Mouse (Mus musculus) heart, adult 2 months (tissue): Measurements from ENCODE around the gene Gm42957. TPM values are rescaled to one million over a fixed set of nuclear protein-coding genes. Genes with fewer than 3 reads are reported as not detected.

Source experiments
- DNase-seq, 2 experiments: peaks; one replicate each; pipeline ENCODE4 v3.0.0; 2021
- H3K27ac ChIP-seq: fragments of 200-600 bp; 2 replicates; pipeline ENCODE4 v1.8.1; 2022
- H3K27me3 ChIP-seq: fragments of 200-500 bp; 2 replicates; pipeline ENCODE4 v1.6.1; 2012; ENCODE audit warnings: mild to moderate bottlenecking, low read length, inconsistent platforms, mixed read lengths; ENCODE audit not compliant: control insufficient read depth, insufficient read depth
- H3K36me3 ChIP-seq: fragments of 200-500 bp; 2 replicates; pipeline ENCODE4 v1.6.1; 2012; ENCODE audit warnings: low read length, inconsistent platforms; ENCODE audit not compliant: control insufficient read depth, insufficient read depth
- H3K4me1 ChIP-seq: fragments of 200-500 bp; 2 replicates; pipeline ENCODE4 v1.6.1; 2011; ENCODE audit warnings: low read length; ENCODE audit not compliant: control insufficient read depth, insufficient read depth
- H3K4me3 ChIP-seq: fragments of 200-600 bp; 2 replicates; pipeline ENCODE4 v1.8.1; 2022
- H3K79me2 ChIP-seq: fragments of 200-500 bp; replicated peaks from 2 replicates; pipeline ENCODE4 v1.6.1; 2012; ENCODE audit warnings: mild to moderate bottlenecking, inconsistent platforms, low read length, moderate library complexity, mixed read lengths; ENCODE audit not compliant: control insufficient read depth, insufficient read depth
- H3K9ac ChIP-seq: fragments of 200-500 bp; 2 replicates; pipeline ENCODE4 v1.6.1; 2012; ENCODE audit warnings: low read depth, mild to moderate bottlenecking, control low read depth, inconsistent platforms, low read length, mixed read lengths
- CTCF ChIP-seq: fragments of 200-600 bp; IDR thresholded peaks from 2 replicates; pipeline ENCODE4 v1.8.1; 2022; ENCODE audit warnings: antibody characterized with exemption, mild to moderate bottlenecking, moderate library complexity
- EP300 ChIP-seq: fragments of 200-500 bp; IDR thresholded peaks from 2 replicates; pipeline ENCODE4 v1.6.1; 2011; ENCODE audit warnings: low read depth, low read length, control low read depth; ENCODE audit not compliant: insufficient read depth
- POLR2A ChIP-seq: fragments of 200-500 bp; IDR thresholded peaks from 2 replicates; pipeline ENCODE4 v1.6.1; 2011; ENCODE audit warnings: mild to moderate bottlenecking, low read depth, low read length, control low read depth; ENCODE audit not compliant: insufficient read depth
- WGBS: fragments of 180-500 bp; shearing (Covaris S2); methylation state at CpG from one replicate; pipeline ENCODE4 v1.1.7; 2018; 5-methylcytosine and 5-hydroxymethylcytosine counted together
- intact Hi-C: fragments of 180-260 bp; cut with DNase I; formaldehyde crosslinking; loops from one replicate; pipeline ENCODE4 v1.15.1; 2025
- long read RNA-seq: library from polyadenylated mRNA; stranded (forward); transcript quantifications from one replicate; pipeline ENCODE4 v2.0.0, GENCODE M21; 2021
- polyA plus RNA-seq: library from polyadenylated mRNA; depleted of rRNA; stranded (reverse); fragments of >200 nt; gene quantifications from 2 replicates; pipeline ENCODE4 v1.2.3, GENCODE M21; 2012; rRNA removed
- total RNA-seq, 2 experiments: library from RNA; stranded (reverse); gene quantifications; 2 replicates each; pipeline ENCODE4 v1.2.3; 2021

Gene Gm42957
- total RNA-seq (under 1 TPM in 1 of 2 experiments, not detected in 1; 0.30 TPM), polyA plus RNA-seq (0.04 and 0.15 TPM in 2 replicates)
- long read RNA-seq = 0 reads

- Histone ChIP-seq H3K4me1 (peaks cover 7% of the 10 kb centered on the region), H3K27ac (peak within 1 kb of the TSS; percentile 94), H3K79me2 (peaks cover 1% of the 10 kb centered on the region; the same call in 1 of the 2 replicates), H3K4me3 (peak within 1 kb of the TSS; percentile 95), H3K27me3 (no peaks in the 10 kb centered on the region), H3K36me3 (peaks cover 12% of the 10 kb centered on the region; the same call in 1 of the 2 replicates), H3K9ac (peak within 1 kb of the TSS; percentile 94)
- intact Hi-C loops = no loop called here
- 1% methylated on average over 60 of the region's 60 CpGs for WGBS
- peak; percentile 93 to 96 for DNase-seq
- TF ChIP-seq POLR2A = peak; percentile 75
- TF ChIP-seq EP300 = 0 out of 2 replicates have a peak, but pooled peaks have one; percentile 26
- TF ChIP-seq CTCF = peak; percentile 68
Measured at GRCm38 (mm10) chr3:96634928-96635879, at the start of gene Gm42957, which contains the start of gene Pex11b. Gm42957 (plus strand) TSS chr3:96635474. Pex11b (plus strand) TSS chr3:96635376.

DNA sequence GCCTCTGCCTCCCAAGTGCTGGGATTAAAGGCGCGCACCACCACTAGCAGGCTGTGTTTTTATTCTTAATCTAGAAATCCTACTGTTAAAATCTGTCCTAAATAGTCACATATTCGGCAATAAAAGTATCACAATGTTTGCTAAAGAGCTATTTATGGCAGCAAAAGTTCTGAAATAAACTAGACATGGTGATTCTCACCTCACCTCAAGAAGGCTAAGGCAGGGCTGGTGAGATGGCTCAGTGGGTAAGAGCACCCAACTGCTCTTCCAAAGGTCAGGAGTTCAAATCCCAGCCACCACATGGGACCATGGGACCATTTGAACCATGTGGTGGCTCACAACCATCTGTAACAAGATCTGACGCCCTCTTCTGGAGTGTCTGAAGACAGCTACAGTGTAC lies 44.6 kb upstream of the Gm42957 start:
- H3K9ac ChIP-seq = no peak overlapping the region
- intact Hi-C loops = loop anchor here (5.0 kb wide), 1 partner anchor 88 kb away; no protein-coding TSS in a partner anchor
- 81% methylated on average over 4 of the region's 4 CpGs for WGBS
- no peaks in the 10 kb centered on the region for H3K27me3 ChIP-seq
- H3K4me1 ChIP-seq = peaks cover 4% of the 10 kb centered on the region
- no peaks in the 10 kb centered on the region; the same call in 1 of the 2 replicates for H3K79me2 ChIP-seq
- no peak overlapping the region for H3K27ac ChIP-seq
- H3K4me3 ChIP-seq = no peak overlapping the region
- no peak for TF ChIP-seq POLR2A
- TF ChIP-seq CTCF = no peak
- no peak for TF ChIP-seq EP300
- DNase-seq = no peak
- H3K36me3 ChIP-seq = no peaks in the 10 kb centered on the region

- Histone ChIP-seq H3K9ac (peak overlapping the region; percentile 77), H3K36me3 (no peaks in the 10 kb centered on the region), H3K4me3 (peak overlapping the region; percentile 69), H3K27ac (peak overlapping the region; percentile 91), H3K79me2 (no peaks in the 10 kb centered on the region; the same call in 1 of the 2 replicates), H3K4me1 (peaks cover 8% of the 10 kb centered on the region), H3K27me3 (no peaks in the 10 kb centered on the region)
- DNase-seq = peak; percentile 39 to 47
- WGBS = under 1% methylated on average over 10 of the region's 10 CpGs
- intact Hi-C loops = loop anchor here (2.0 to 5.0 kb wide), 2 partner anchors 37 to 91 kb away; no protein-coding TSS in a partner anchor
- no peak for TF ChIP-seq CTCF
- no peak for TF ChIP-seq EP300
- no peak for TF ChIP-seq POLR2A
Measured at GRCm38 (mm10) chr3:96593374-96593773, 41.9 kb upstream of the Gm42957 start.

DNA sequence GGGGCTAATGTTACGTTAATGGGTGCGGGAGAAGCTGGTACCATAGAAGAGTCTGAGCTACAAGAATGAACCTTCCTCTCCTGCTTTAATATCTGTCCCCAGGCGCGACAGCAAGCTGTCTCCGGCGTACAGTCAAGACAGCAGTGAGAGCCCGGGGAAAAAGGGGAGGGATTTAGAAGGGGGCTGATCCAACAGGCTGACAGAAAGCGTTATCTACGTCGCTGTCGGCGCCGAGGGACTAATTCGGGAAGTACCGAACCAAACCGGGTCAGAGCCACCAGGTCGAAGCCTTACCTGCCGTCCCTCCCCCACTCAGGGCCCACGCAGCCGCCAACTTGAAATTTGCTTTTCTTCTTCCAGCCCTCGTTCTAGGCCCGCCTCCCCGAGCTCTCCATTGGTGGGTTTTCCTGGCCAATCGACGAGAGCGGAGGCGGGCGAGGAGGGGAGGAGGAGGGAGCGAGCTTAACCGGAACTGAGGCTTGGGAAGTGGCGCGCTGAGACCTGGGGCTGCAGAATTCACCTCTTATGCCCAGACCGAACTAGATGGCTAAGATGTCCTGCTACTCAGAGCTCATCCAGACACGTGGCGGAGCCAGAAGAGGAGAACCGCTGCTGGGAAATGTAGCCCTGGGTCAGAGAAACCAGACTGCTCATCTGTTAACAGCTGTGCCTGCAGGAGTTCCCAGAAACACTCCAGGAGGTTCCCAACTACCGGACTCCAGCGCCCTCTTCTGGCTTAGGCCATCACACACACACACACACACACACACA lies 41.3 kb upstream of the Gm42957 start, which contains the start of gene Polr3gl:
Gene Polr3gl (minus strand): TSS at position 392 of the 771 bp plus-strand sequence.
- no peaks in the 10 kb centered on the region for H3K36me3 ChIP-seq
- intact Hi-C loops = loop anchor here (2.0 to 5.0 kb wide), 2 partner anchors 37 to 92 kb away; no protein-coding TSS in a partner anchor
- H3K27me3 ChIP-seq = no peaks in the 10 kb centered on the region
- WGBS = 1% methylated on average over 38 of the region's 38 CpGs
- H3K4me1 ChIP-seq = peaks cover 8% of the 10 kb centered on the region
- peak within 1 kb of the TSS; percentile 91 for H3K27ac ChIP-seq
- DNase-seq = peak; percentile 95 to 96
- TF ChIP-seq POLR2A (peak; percentile 84), EP300 (peak; percentile 62; the same call in 1 of the 2 replicates), CTCF (0 out of 2 replicates have a peak, but pooled peaks have one; percentile 4)
- peak within 1 kb of the TSS; percentile 69 for H3K4me3 ChIP-seq
- H3K9ac ChIP-seq = peak within 1 kb of the TSS; percentile 77
- no peaks in the 10 kb centered on the region; the same call in 1 of the 2 replicates for H3K79me2 ChIP-seq

- Histone ChIP-seq H3K4me1 (peaks cover 8% of the 10 kb centered on the region), H3K4me3 (no peak overlapping the region), H3K36me3 (no peaks in the 10 kb centered on the region), H3K27me3 (no peaks in the 10 kb centered on the region), H3K27ac (no peak overlapping the region; the same call in 1 of the 2 replicates), H3K9ac (no peak overlapping the region), H3K79me2 (no peaks in the 10 kb centered on the region; the same call in 1 of the 2 replicates)
- intact Hi-C loops = loop anchor here (5.0 kb wide), 1 partner anchor 93 kb away; no protein-coding TSS in a partner anchor
- 88% methylated on average over 5 of the region's 5 CpGs for WGBS
- TF ChIP-seq POLR2A (no peak), CTCF (no peak), EP300 (no peak)
- DNase-seq = no peak
Measured at GRCm38 (mm10) chr3:96594851-96595250, 40.4 kb upstream of the Gm42957 start.
